Mouse (Mus musculus): ENCODE measurements at regions not wholly inside any gene's neighbourhood (a gene's known extent, or its start where the extent isn't known, plus 50 kb on each side); places are given as distances from the start of the nearest gene placed in this dataset. TPM values are rescaled to one million over a fixed set of nuclear protein-coding genes. Genes with fewer than 3 reads are reported as not detected.

Small RNA genes lying in the stretch of these regions (microRNA-seq; reads per million reads assigned to microRNA genes)
- gene Gm22466 = not detected
- gene Gm23490 = not detected
- gene Gm23873 = not detected
- gene Gm23917 = not detected
- gene Gm23962 = not detected
- not detected for gene Gm25533
- gene Mir344 = not detected
- 7.2 reads per million, percentile 18 among the genes with 10 or more reads in this experiment for gene Mir344b
- gene Mir344c = 3.9 reads per million, percentile 8 among the genes with 10 or more reads in this experiment
- not detected for gene Mir344d-1
- not detected for gene Mir344d-2
- gene Mir344d-3 = not detected
- not detected for gene Mir344e
- not detected for gene Mir344h-1
- not detected for gene Mir344h-2
